Mouse (Mus musculus): Measurements from ENCODE around the gene Thbs1. TPM values are rescaled to one million over a fixed set of nuclear protein-coding genes. Genes with fewer than 3 reads are reported as not detected.

Gene Thbs1
- 0.07 and 0.10 TPM in 2 replicates for polyA plus RNA-seq (2012)

GRCm38 (mm10) chr2:118111488-118112131 is at the start of gene Thbs1:
Gene Thbs1, plus strand, starts transcription at chr2:118111876.
- Histone ChIP-seq H3K4me3 (replicated peaks) (peak within 1 kb of the TSS; percentile 22), H3K36me3 (ENCODE audit: control insufficient read depth) (no peaks in the 10 kb centered on the region), H3K4me1 (ENCODE audit: control insufficient read depth) (peaks cover 3% of the 10 kb centered on the region), H3K27me3 (ENCODE audit: control insufficient read depth) (peaks cover 21% of the 10 kb centered on the region), H3K9me3 (ENCODE audit: control insufficient read depth, low read length) (no peaks in the 10 kb centered on the region)
- TF ChIP-seq TAL1 (IDR thresholded peaks at IDR 0.05; ENCODE audit: low read length) (no peak), GATA1 (IDR thresholded peaks at IDR 0.05; ENCODE audit: low read length) (no peak)

- Histone ChIP-seq H3K4me3 (replicated peaks) (no peak overlapping the region), H3K4me1 (ENCODE audit: control insufficient read depth) (peaks cover 2% of the 10 kb centered on the region), H3K36me3 (ENCODE audit: control insufficient read depth) (no peaks in the 10 kb centered on the region), H3K27me3 (ENCODE audit: control insufficient read depth) (no peaks in the 10 kb centered on the region), H3K9me3 (ENCODE audit: control insufficient read depth, low read length) (no peaks in the 10 kb centered on the region)
- no peak for TF ChIP-seq GATA1 (IDR thresholded peaks at IDR 0.05; ENCODE audit: low read length)
- TF ChIP-seq TAL1 (IDR thresholded peaks at IDR 0.05; ENCODE audit: low read length), result no peak
Observed at GRCm38 (mm10) chr2:118064121-118064764, 47.4 kb upstream of the Thbs1 start.

- no peaks in the 10 kb centered on the region for H3K9me3 ChIP-seq (ENCODE audit: control insufficient read depth, low read length)
- no peak for TF ChIP-seq GATA1 (IDR thresholded peaks at IDR 0.05; ENCODE audit: low read length)
- no peak for TF ChIP-seq TAL1 (IDR thresholded peaks at IDR 0.05; ENCODE audit: low read length)
- H3K27me3 ChIP-seq (ENCODE audit: control insufficient read depth), result no peaks in the 10 kb centered on the region
- no peak overlapping the region for H3K4me3 ChIP-seq (replicated peaks)
- peaks cover 2% of the 10 kb centered on the region for H3K4me1 ChIP-seq (ENCODE audit: control insufficient read depth)
- no peaks in the 10 kb centered on the region for H3K36me3 ChIP-seq (ENCODE audit: control insufficient read depth)
Observed at GRCm38 (mm10) chr2:118066065-118066770, 45.5 kb upstream of the Thbs1 start.

GRCm38 (mm10) chr2:118069975-118070374 is 41.7 kb upstream of the Thbs1 start:
- peaks cover 2% of the 10 kb centered on the region for H3K4me1 ChIP-seq (ENCODE audit: control insufficient read depth)
- no peaks in the 10 kb centered on the region for H3K9me3 ChIP-seq (ENCODE audit: control insufficient read depth, low read length)
- TF ChIP-seq GATA1 (IDR thresholded peaks at IDR 0.05; ENCODE audit: low read length), result no peak
- TF ChIP-seq TAL1 (IDR thresholded peaks at IDR 0.05; ENCODE audit: low read length), result no peak
- H3K4me3 ChIP-seq (replicated peaks), result no peak overlapping the region
- H3K27me3 ChIP-seq (ENCODE audit: control insufficient read depth), result no peaks in the 10 kb centered on the region
- H3K36me3 ChIP-seq (ENCODE audit: control insufficient read depth), result no peaks in the 10 kb centered on the region

- H3K4me1 ChIP-seq (ENCODE audit: control insufficient read depth), result no peaks in the 10 kb centered on the region
- H3K4me3 ChIP-seq (replicated peaks), result no peak overlapping the region
- TF ChIP-seq GATA1 (IDR thresholded peaks at IDR 0.05; ENCODE audit: low read length) (no peak), TAL1 (IDR thresholded peaks at IDR 0.05; ENCODE audit: low read length) (no peak)
- no peaks in the 10 kb centered on the region for H3K36me3 ChIP-seq (ENCODE audit: control insufficient read depth)
- no peaks in the 10 kb centered on the region for H3K9me3 ChIP-seq (ENCODE audit: control insufficient read depth, low read length)
- H3K27me3 ChIP-seq (ENCODE audit: control insufficient read depth), result no peaks in the 10 kb centered on the region
Observed at GRCm38 (mm10) chr2:118072811-118073372, 38.8 kb upstream of the Thbs1 start.

- H3K36me3 ChIP-seq (ENCODE audit: control insufficient read depth), result no peaks in the 10 kb centered on the region
- H3K4me1 ChIP-seq (ENCODE audit: control insufficient read depth), result no peaks in the 10 kb centered on the region
- no peak overlapping the region for H3K4me3 ChIP-seq (replicated peaks)
- TF ChIP-seq TAL1 (IDR thresholded peaks at IDR 0.05; ENCODE audit: low read length) (no peak), GATA1 (IDR thresholded peaks at IDR 0.05; ENCODE audit: low read length) (no peak)
- H3K27me3 ChIP-seq (ENCODE audit: control insufficient read depth), result no peaks in the 10 kb centered on the region
- H3K9me3 ChIP-seq (ENCODE audit: control insufficient read depth, low read length), result no peaks in the 10 kb centered on the region
Observed at GRCm38 (mm10) chr2:118074030-118074429, 37.6 kb upstream of the Thbs1 start.

GRCm38 (mm10) chr2:118075165-118075564 is 36.5 kb upstream of the Thbs1 start:
- H3K4me3 ChIP-seq (replicated peaks), result no peak overlapping the region
- no peaks in the 10 kb centered on the region for H3K9me3 ChIP-seq (ENCODE audit: control insufficient read depth, low read length)
- TF ChIP-seq TAL1 (IDR thresholded peaks at IDR 0.05; ENCODE audit: low read length) (no peak), GATA1 (IDR thresholded peaks at IDR 0.05; ENCODE audit: low read length) (no peak)
- H3K4me1 ChIP-seq (ENCODE audit: control insufficient read depth), result no peaks in the 10 kb centered on the region
- H3K36me3 ChIP-seq (ENCODE audit: control insufficient read depth), result no peaks in the 10 kb centered on the region
- no peaks in the 10 kb centered on the region for H3K27me3 ChIP-seq (ENCODE audit: control insufficient read depth)

GRCm38 (mm10) chr2:118079131-118079530 is 32.5 kb upstream of the Thbs1 start:
- Histone ChIP-seq H3K4me3 (replicated peaks) (no peak overlapping the region), H3K9me3 (ENCODE audit: control insufficient read depth, low read length) (no peaks in the 10 kb centered on the region), H3K27me3 (ENCODE audit: control insufficient read depth) (no peaks in the 10 kb centered on the region), H3K36me3 (ENCODE audit: control insufficient read depth) (no peaks in the 10 kb centered on the region), H3K4me1 (ENCODE audit: control insufficient read depth) (no peaks in the 10 kb centered on the region)
- TF ChIP-seq TAL1 (IDR thresholded peaks at IDR 0.05; ENCODE audit: low read length), result no peak
- no peak for TF ChIP-seq GATA1 (IDR thresholded peaks at IDR 0.05; ENCODE audit: low read length)

GRCm38 (mm10) chr2:118081581-118081980 is 30.1 kb upstream of the Thbs1 start:
- TF ChIP-seq GATA1 (IDR thresholded peaks at IDR 0.05; ENCODE audit: low read length) (no peak), TAL1 (IDR thresholded peaks at IDR 0.05; ENCODE audit: low read length) (no peak)
- Histone ChIP-seq H3K9me3 (ENCODE audit: control insufficient read depth, low read length) (no peaks in the 10 kb centered on the region), H3K4me3 (replicated peaks) (no peak overlapping the region), H3K36me3 (ENCODE audit: control insufficient read depth) (no peaks in the 10 kb centered on the region), H3K27me3 (ENCODE audit: control insufficient read depth) (no peaks in the 10 kb centered on the region), H3K4me1 (ENCODE audit: control insufficient read depth) (no peaks in the 10 kb centered on the region)

All from erythroblast, embryonic 14.5 days (primary cell).